Mouse (Mus musculus): ENCODE results near the gene 4930548H24Rik. TPM values are rescaled to one million over a fixed set of nuclear protein-coding genes. Genes with fewer than 3 reads are reported as not detected.

4930548H24Rik gene
- total RNA-seq (2014; rRNA removed) (0.31 and 1.6 TPM in 2 replicates), polyA plus RNA-seq (2015; fragmentation: Nextera tagmentation; extraction: Ambion mirVana) (not detected in 2 replicates)

- DNase-seq = no peak
- H3K36me3 ChIP-seq (ENCODE audit: insufficient read depth) = peaks cover 34% of the 10 kb centered on the region
- TF ChIP-seq CTCF (IDR thresholded peaks at IDR 0.05; ENCODE audit: low read depth) = no peak
These were observed at the start of gene 4930548H24Rik for GRCm38 (mm10) chr5:31485440-31485839. Gene 4930548H24Rik, plus strand, starts transcription at chr5:31485740.

GRCm38 (mm10) chr5:31451336-31451735 is 34.2 kb upstream of the 4930548H24Rik start:
- H3K27ac ChIP-seq (ENCODE audit: low read depth, low read length) = no peak overlapping the region
- H3K4me3 ChIP-seq (ENCODE audit: low read depth, low read length) = no peak overlapping the region
- no peaks in the 10 kb centered on the region for H3K9me3 ChIP-seq (ENCODE audit: low read length)
- ATAC-seq = no peak
- no peak overlapping the region for H3K4me2 ChIP-seq (ENCODE audit: low read depth)
- H3K27me3 ChIP-seq (ENCODE audit: insufficient read depth, low read length) = no peaks in the 10 kb centered on the region
- no peak for TF ChIP-seq CTCF (IDR thresholded peaks at IDR 0.05; ENCODE audit: low read depth)
- H3K4me1 ChIP-seq (ENCODE audit: insufficient read depth) = peaks cover 14% of the 10 kb centered on the region; the same call in 1 of the 2 replicates
- no peaks in the 10 kb centered on the region for H3K36me3 ChIP-seq (ENCODE audit: insufficient read depth)
- 93% methylated on average over 2 of the region's 2 CpGs for WGBS
- no peak for DNase-seq
- H3K9ac ChIP-seq = no peak overlapping the region

More at GRCm38 (mm10) chr5:31485440-31485839, at the start of gene 4930548H24Rik:
- WGBS = 94% methylated on average over 3 of the region's 3 CpGs
- no peaks in the 10 kb centered on the region for H3K4me1 ChIP-seq (ENCODE audit: insufficient read depth)
- ATAC-seq = no peak
- H3K9ac ChIP-seq = no peak within 1 kb of the TSS
- H3K27ac ChIP-seq (ENCODE audit: low read depth, low read length) = no peak within 1 kb of the TSS
- no peak within 1 kb of the TSS for H3K4me2 ChIP-seq (ENCODE audit: low read depth)
- H3K4me3 ChIP-seq (ENCODE audit: low read depth, low read length) = no peak within 1 kb of the TSS
- H3K9me3 ChIP-seq (ENCODE audit: low read length) = no peaks in the 10 kb centered on the region
- H3K27me3 ChIP-seq (ENCODE audit: insufficient read depth, low read length) = no peaks in the 10 kb centered on the region

GRCm38 (mm10) chr5:31451878-31452561 is 33.5 kb upstream of the 4930548H24Rik start, which contains the start of gene Zfp512:
Gene Zfp512, plus strand, starts transcription at chr5:31452431.
- Histone ChIP-seq H3K9ac (peak within 1 kb of the TSS; percentile 57), H3K36me3 (ENCODE audit: insufficient read depth) (no peaks in the 10 kb centered on the region), H3K27me3 (ENCODE audit: insufficient read depth, low read length) (no peaks in the 10 kb centered on the region), H3K4me2 (ENCODE audit: low read depth) (peak within 1 kb of the TSS; percentile 71), H3K4me1 (ENCODE audit: insufficient read depth) (peaks cover 14% of the 10 kb centered on the region; the same call in 1 of the 2 replicates), H3K9me3 (ENCODE audit: low read length) (no peaks in the 10 kb centered on the region), H3K4me3 (ENCODE audit: low read depth, low read length) (peak within 1 kb of the TSS; percentile 54), H3K27ac (ENCODE audit: low read depth, low read length) (no peak within 1 kb of the TSS)
- ATAC-seq (peak; percentile 99), DNase-seq (peak; percentile 95)
- WGBS = 7% methylated on average over 23 of the region's 23 CpGs
- peak; percentile 45 for TF ChIP-seq CTCF (IDR thresholded peaks at IDR 0.05; ENCODE audit: low read depth)

- Histone ChIP-seq H3K4me1 (ENCODE audit: insufficient read depth) (peaks cover 14% of the 10 kb centered on the region; the same call in 1 of the 2 replicates), H3K27me3 (ENCODE audit: insufficient read depth, low read length) (no peaks in the 10 kb centered on the region), H3K4me3 (ENCODE audit: low read depth, low read length) (peak overlapping the region; percentile 54), H3K27ac (ENCODE audit: low read depth, low read length) (no peak overlapping the region), H3K36me3 (ENCODE audit: insufficient read depth) (no peaks in the 10 kb centered on the region; the same call in 1 of the 2 replicates), H3K9ac (peak overlapping the region; percentile 57), H3K9me3 (ENCODE audit: low read length) (no peaks in the 10 kb centered on the region), H3K4me2 (ENCODE audit: low read depth) (peak overlapping the region; percentile 71)
- TF ChIP-seq CTCF (IDR thresholded peaks at IDR 0.05; ENCODE audit: low read depth) = no peak
- DNase-seq = no peak
- WGBS = 2% methylated on average over 11 of the region's 11 CpGs
- ATAC-seq = no peak
These were observed 33.0 kb upstream of the 4930548H24Rik start for GRCm38 (mm10) chr5:31452562-31452878.

GRCm38 (mm10) chr5:31452886-31453410 is 32.6 kb upstream of the 4930548H24Rik start:
- ATAC-seq (no peak), DNase-seq (peak; percentile 37)
- Histone ChIP-seq H3K27ac (ENCODE audit: low read depth, low read length) (no peak overlapping the region), H3K9me3 (ENCODE audit: low read length) (no peaks in the 10 kb centered on the region), H3K4me1 (ENCODE audit: insufficient read depth) (peaks cover 14% of the 10 kb centered on the region; the same call in 1 of the 2 replicates), H3K27me3 (ENCODE audit: insufficient read depth, low read length) (no peaks in the 10 kb centered on the region), H3K4me2 (ENCODE audit: low read depth) (peak overlapping the region; percentile 71), H3K9ac (peak overlapping the region; percentile 57), H3K4me3 (ENCODE audit: low read depth, low read length) (peak overlapping the region; percentile 54), H3K36me3 (ENCODE audit: insufficient read depth) (no peaks in the 10 kb centered on the region; the same call in 1 of the 2 replicates)
- TF ChIP-seq CTCF (IDR thresholded peaks at IDR 0.05; ENCODE audit: low read depth) = no peak
- 15% methylated on average over 7 of the region's 7 CpGs for WGBS

- DNase-seq (no peak), ATAC-seq (no peak)
- H3K27me3 ChIP-seq (ENCODE audit: insufficient read depth, low read length) = no peaks in the 10 kb centered on the region
- no peaks in the 10 kb centered on the region for H3K4me1 ChIP-seq (ENCODE audit: insufficient read depth)
- TF ChIP-seq CTCF (IDR thresholded peaks at IDR 0.05; ENCODE audit: low read depth) = no peak
- WGBS = 96% methylated on average over 3 of the region's 3 CpGs
- H3K9me3 ChIP-seq (ENCODE audit: low read length) = no peaks in the 10 kb centered on the region
- no peak overlapping the region for H3K27ac ChIP-seq (ENCODE audit: low read depth, low read length)
- H3K36me3 ChIP-seq (ENCODE audit: insufficient read depth) = peaks cover 64% of the 10 kb centered on the region
- H3K4me2 ChIP-seq (ENCODE audit: low read depth) = no peak overlapping the region
- H3K4me3 ChIP-seq (ENCODE audit: low read depth, low read length) = no peak overlapping the region
- H3K9ac ChIP-seq = no peak overlapping the region
These were observed 17.7 kb upstream of the 4930548H24Rik start for GRCm38 (mm10) chr5:31467798-31468197.

GRCm38 (mm10) chr5:31469711-31470110 is 15.8 kb upstream of the 4930548H24Rik start:
- Histone ChIP-seq H3K9me3 (ENCODE audit: low read length) (no peaks in the 10 kb centered on the region), H3K36me3 (ENCODE audit: insufficient read depth) (peaks cover 83% of the 10 kb centered on the region), H3K4me1 (ENCODE audit: insufficient read depth) (no peaks in the 10 kb centered on the region), H3K27ac (ENCODE audit: low read depth, low read length) (no peak overlapping the region), H3K27me3 (ENCODE audit: insufficient read depth, low read length) (no peaks in the 10 kb centered on the region), H3K4me2 (ENCODE audit: low read depth) (no peak overlapping the region), H3K4me3 (ENCODE audit: low read depth, low read length) (no peak overlapping the region), H3K9ac (no peak overlapping the region)
- 91% methylated on average over 6 of the region's 6 CpGs for WGBS
- no peak for ATAC-seq
- no peak for TF ChIP-seq CTCF (IDR thresholded peaks at IDR 0.05; ENCODE audit: low read depth)
- DNase-seq = no peak

All from forebrain, postnatal 0 days (tissue).